Mouse (Mus musculus): ENCODE data around the gene Tmem131l. TPM values are rescaled to one million over a fixed set of nuclear protein-coding genes. Genes with fewer than 3 reads are reported as not detected.
A peak's percentile ranks its signal among the peaks of the same experiment; 100 is the strongest.

Tmem131l gene
- total and polyA plus RNA-seq, 2 experiments from 2014 or later = 37.5 to 65.0 TPM

GRCm38 (mm10) chr3:84035728-84036364, 4.1 kb downstream of the Tmem131l start:
- no peak overlapping the region for H3K4me2 ChIP-seq (ENCODE audit: low read depth)
- no peak overlapping the region for H3K4me3 ChIP-seq (ENCODE audit: low read depth, low read length)
- H3K27ac ChIP-seq (ENCODE audit: low read depth, low read length) = no peak overlapping the region
- WGBS = 90% methylated on average over 6 of the region's 6 CpGs
- H3K9me3 ChIP-seq (ENCODE audit: low read length) = no peaks in the 10 kb centered on the region
- DNase-seq = no peak
- H3K27me3 ChIP-seq (ENCODE audit: insufficient read depth, low read length) = no peaks in the 10 kb centered on the region
- no peaks in the 10 kb centered on the region; the same call in 1 of the 2 replicates for H3K36me3 ChIP-seq (ENCODE audit: insufficient read depth)
- peaks cover 30% of the 10 kb centered on the region for H3K4me1 ChIP-seq (ENCODE audit: insufficient read depth)
- H3K9ac ChIP-seq = no peak overlapping the region
- TF ChIP-seq CTCF (IDR thresholded peaks at IDR 0.05; ENCODE audit: low read depth) = no peak
- no peak for ATAC-seq

DNA sequence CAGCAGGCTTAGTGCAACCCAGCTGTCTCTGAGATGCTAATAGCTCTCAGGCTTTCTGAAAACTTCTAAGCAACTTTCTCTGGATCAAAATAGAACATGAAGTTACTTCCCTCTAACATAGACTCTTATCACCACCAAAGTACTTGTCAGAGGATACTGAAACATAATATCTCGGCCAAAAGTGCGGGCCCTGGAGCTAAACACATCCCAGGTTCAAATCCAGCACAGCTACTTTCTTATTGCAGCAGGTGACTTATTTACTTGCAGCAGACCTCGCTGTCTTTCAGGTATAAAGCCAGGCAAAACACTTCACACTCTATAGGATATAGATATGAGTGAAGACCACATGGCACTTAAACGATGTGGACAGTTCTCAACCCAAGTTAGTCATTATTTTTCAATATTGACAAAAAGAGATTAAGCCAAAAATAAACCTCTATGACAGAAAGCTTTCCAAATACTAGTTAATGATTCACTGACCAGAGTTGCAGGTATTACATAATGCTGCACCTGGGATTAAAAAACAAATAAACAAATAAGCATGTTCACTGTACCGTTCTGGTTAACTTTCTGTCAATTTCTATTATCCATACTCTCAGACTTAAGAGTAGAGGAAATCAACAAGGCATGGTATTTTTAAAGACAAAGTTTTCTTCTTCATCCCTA, 5.7 kb downstream of the Tmem131l start:
- 0 out of 2 replicates have a peak overlapping the region, but pooled peaks have one; percentile 5 for H3K4me2 ChIP-seq (ENCODE audit: low read depth)
- ATAC-seq (no peak), DNase-seq (no peak)
- H3K27ac ChIP-seq (ENCODE audit: low read depth, low read length) = no peak overlapping the region
- H3K9ac ChIP-seq = no peak overlapping the region
- TF ChIP-seq CTCF (IDR thresholded peaks at IDR 0.05; ENCODE audit: low read depth) = no peak
- H3K9me3 ChIP-seq (ENCODE audit: low read length) = no peaks in the 10 kb centered on the region
- WGBS = 84% methylated on average over 5 of the region's 5 CpGs
- no peaks in the 10 kb centered on the region; the same call in none of the 2 replicates for H3K36me3 ChIP-seq (ENCODE audit: insufficient read depth)
- peaks cover 26% of the 10 kb centered on the region for H3K4me1 ChIP-seq (ENCODE audit: insufficient read depth)
- no peak overlapping the region for H3K4me3 ChIP-seq (ENCODE audit: low read depth, low read length)
- H3K27me3 ChIP-seq (ENCODE audit: insufficient read depth, low read length) = no peaks in the 10 kb centered on the region

DNA sequence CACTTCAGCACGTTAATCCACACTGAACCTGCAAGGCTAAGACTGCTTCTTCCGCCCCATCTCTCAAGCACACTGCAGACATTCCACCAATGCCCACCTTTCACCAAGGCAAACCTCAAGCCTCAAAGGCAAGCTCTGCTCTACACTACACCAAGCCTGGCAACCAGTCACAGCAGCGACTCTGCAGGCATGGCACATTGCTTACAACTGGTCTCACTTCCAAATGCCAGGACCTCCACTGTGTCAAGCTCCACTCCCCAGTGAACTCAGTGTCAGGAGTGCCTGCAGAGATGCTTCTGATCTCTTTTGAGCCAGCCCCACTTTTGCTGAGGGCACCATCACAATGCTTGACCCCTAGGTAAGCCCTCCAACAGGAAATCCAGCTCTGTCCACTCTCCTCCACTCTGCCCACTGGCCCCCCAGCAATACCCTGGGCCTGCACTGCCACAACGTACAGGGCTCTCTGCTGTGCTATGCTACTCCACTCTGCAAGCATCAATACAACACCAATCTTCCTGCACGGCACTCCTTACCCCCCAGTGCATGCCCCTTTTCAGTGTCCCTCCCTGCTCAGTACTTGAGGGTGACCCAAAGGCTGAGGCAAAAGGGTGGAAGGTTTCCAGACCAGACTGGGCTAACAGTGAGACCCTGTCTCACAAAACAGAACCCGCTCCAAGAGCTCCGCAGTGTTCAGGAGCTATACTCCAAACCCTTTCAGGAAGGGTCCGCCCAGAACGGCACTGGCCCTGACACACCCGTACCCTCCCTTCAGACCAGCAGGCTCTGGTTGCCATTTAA, 6.8 kb downstream of the Tmem131l start:
- ATAC-seq = 0 out of 2 replicates have a peak, but pooled peaks have one; percentile 9
- H3K4me2 ChIP-seq (ENCODE audit: low read depth) = no peak overlapping the region
- no peak for DNase-seq

GRCm38 (mm10) chr3:84032419-84032818, 7.6 kb downstream of the Tmem131l start:
- ATAC-seq = no peak
- Histone ChIP-seq H3K4me1 (ENCODE audit: insufficient read depth) (peaks cover 22% of the 10 kb centered on the region), H3K9me3 (ENCODE audit: low read length) (no peaks in the 10 kb centered on the region), H3K27me3 (ENCODE audit: insufficient read depth, low read length) (no peaks in the 10 kb centered on the region), H3K4me3 (ENCODE audit: low read depth, low read length) (no peak overlapping the region), H3K36me3 (ENCODE audit: insufficient read depth) (peaks cover 3% of the 10 kb centered on the region), H3K9ac (no peak overlapping the region), H3K4me2 (ENCODE audit: low read depth) (no peak overlapping the region), H3K27ac (ENCODE audit: low read depth, low read length) (no peak overlapping the region)
- WGBS = 91% methylated on average over 5 of the region's 5 CpGs
- no peak for DNase-seq
- no peak for TF ChIP-seq CTCF (IDR thresholded peaks at IDR 0.05; ENCODE audit: low read depth)

More for the DNA sequence above, 6.8 kb downstream of the Tmem131l start:
- no peak overlapping the region for H3K27ac ChIP-seq (ENCODE audit: low read depth, low read length)
- no peaks in the 10 kb centered on the region for H3K9me3 ChIP-seq (ENCODE audit: low read length)
- H3K4me3 ChIP-seq (ENCODE audit: low read depth, low read length) = no peak overlapping the region
- 73% methylated on average over 10 of the region's 10 CpGs for WGBS
- H3K36me3 ChIP-seq (ENCODE audit: insufficient read depth) = peaks cover 3% of the 10 kb centered on the region
- no peaks in the 10 kb centered on the region for H3K27me3 ChIP-seq (ENCODE audit: insufficient read depth, low read length)
- peaks cover 26% of the 10 kb centered on the region for H3K4me1 ChIP-seq (ENCODE audit: insufficient read depth)
- TF ChIP-seq CTCF (IDR thresholded peaks at IDR 0.05; ENCODE audit: low read depth) = no peak
- H3K9ac ChIP-seq = no peak overlapping the region

DNA sequence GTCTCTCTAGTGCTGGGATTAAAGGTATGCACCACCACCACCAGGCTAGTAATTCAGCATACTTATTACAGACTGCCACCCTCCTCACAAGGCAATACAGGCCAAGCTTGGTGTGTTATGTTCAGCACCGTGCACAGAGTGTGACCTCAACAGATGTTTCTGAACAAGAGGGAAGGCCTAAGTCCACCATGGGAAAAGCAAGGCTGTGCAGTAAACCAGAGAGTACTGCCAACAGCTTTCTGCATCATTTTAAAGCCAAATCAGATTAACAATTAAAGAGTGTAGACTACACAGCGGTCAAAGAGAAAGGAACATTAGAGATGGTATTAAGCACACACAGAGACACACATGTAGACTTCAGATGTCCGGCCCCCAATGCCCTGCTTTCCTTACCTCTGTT, 8.8 kb downstream of the Tmem131l start:
- no peaks in the 10 kb centered on the region for H3K27me3 ChIP-seq (ENCODE audit: insufficient read depth, low read length)
- H3K36me3 ChIP-seq (ENCODE audit: insufficient read depth) = peaks cover 9% of the 10 kb centered on the region
- ATAC-seq = no peak
- peaks cover 17% of the 10 kb centered on the region for H3K4me1 ChIP-seq (ENCODE audit: insufficient read depth)
- no peak overlapping the region for H3K4me3 ChIP-seq (ENCODE audit: low read depth, low read length)
- DNase-seq = no peak
- no peak overlapping the region for H3K4me2 ChIP-seq (ENCODE audit: low read depth)
- no peaks in the 10 kb centered on the region for H3K9me3 ChIP-seq (ENCODE audit: low read length)
- no peak for TF ChIP-seq CTCF (IDR thresholded peaks at IDR 0.05; ENCODE audit: low read depth)
- WGBS = 71% methylated on average over 3 of the region's 3 CpGs
- no peak overlapping the region for H3K27ac ChIP-seq (ENCODE audit: low read depth, low read length)
- H3K9ac ChIP-seq = no peak overlapping the region

- H3K36me3 ChIP-seq (ENCODE audit: insufficient read depth) = peaks cover 12% of the 10 kb centered on the region
- 70% methylated on average over 4 of the region's 4 CpGs for WGBS
- DNase-seq = no peak
- no peaks in the 10 kb centered on the region for H3K9me3 ChIP-seq (ENCODE audit: low read length)
- H3K4me1 ChIP-seq (ENCODE audit: insufficient read depth) = peaks cover 4% of the 10 kb centered on the region; the same call in 1 of the 2 replicates
- no peak overlapping the region for H3K4me2 ChIP-seq (ENCODE audit: low read depth)
- H3K27me3 ChIP-seq (ENCODE audit: insufficient read depth, low read length) = no peaks in the 10 kb centered on the region
- no peak overlapping the region for H3K4me3 ChIP-seq (ENCODE audit: low read depth, low read length)
- no peak for ATAC-seq
- no peak overlapping the region for H3K27ac ChIP-seq (ENCODE audit: low read depth, low read length)
- H3K9ac ChIP-seq = no peak overlapping the region
- no peak for TF ChIP-seq CTCF (IDR thresholded peaks at IDR 0.05; ENCODE audit: low read depth)
Observed at GRCm38 (mm10) chr3:84028968-84029367, 11.0 kb downstream of the Tmem131l start.
